9 mouse cellular contexts compared by ENCODE assay signal in the genomic region with DNA sequence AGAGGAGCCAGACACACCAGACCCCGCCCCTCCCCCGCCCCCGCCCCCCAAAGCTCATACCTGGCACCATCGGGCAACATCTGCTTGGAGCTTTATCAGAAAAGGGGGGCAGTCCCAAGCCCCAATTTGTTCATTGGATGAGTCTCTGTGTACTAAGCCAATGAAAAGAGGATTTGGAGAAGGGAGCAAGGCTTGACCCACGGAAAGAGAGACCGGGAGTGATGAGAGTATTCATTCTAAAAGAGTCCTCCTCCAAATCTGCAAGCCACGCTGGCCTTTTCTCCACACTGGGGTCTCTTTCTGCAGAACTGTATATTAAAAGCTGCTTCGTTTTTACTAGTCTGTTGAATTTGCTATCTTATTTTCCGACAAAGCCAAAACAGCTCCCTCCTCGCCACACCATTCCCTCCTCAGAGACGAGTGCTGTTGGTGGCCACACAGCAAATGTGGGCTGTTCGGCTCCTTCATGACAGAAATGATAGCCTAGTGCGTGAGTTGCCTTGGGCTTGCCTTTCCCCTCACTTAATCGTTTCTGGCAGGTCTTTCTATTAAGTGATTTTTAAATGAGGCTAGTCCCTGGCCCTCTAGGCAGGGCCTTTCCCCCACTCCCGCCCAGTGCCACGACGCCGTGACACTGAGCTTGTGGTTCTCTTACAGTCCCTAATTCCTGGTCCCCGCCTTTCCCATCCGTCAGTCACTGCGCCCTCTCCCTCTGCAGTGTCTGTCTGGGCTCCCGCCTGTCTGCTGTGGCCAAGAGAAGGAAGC. TPM values are rescaled to one million over a fixed set of nuclear protein-coding genes. Genes with fewer than 3 reads are reported as not detected.
DNase-seq lines count a peak whose midpoint lies in the region; ATAC-seq lines count a peak whose summit lies in the region.
"Had no signal": no experiment of that assay in that cellular context is flagged by ENCODE, and none has a peak within 500 bp of the region (broad histone marks: within the 10 kb centered on the region; RNA-seq: fewer than 3 reads in every experiment).

No protein-coding gene starts in this region.

- H3K9me3 ChIP-seq in heart, embryonic 11.5 days (replicated peaks; ENCODE audit: control insufficient read depth, low read length), result no peaks in the 10 kb centered on the region
- no peaks in the 10 kb centered on the region for H3K9me3 ChIP-seq in hindbrain, embryonic 14.5 days (ENCODE audit: control insufficient read depth, low read length)
- no peaks in the 10 kb centered on the region for H3K9me3 ChIP-seq in midbrain, embryonic 14.5 days (ENCODE audit: control insufficient read depth, low read length)

- peaks cover 10% of the 10 kb centered on the region for H3K4me1 ChIP-seq in heart, embryonic 11.5 days (ENCODE audit: control insufficient read depth, insufficient read depth, low read length)
- no peaks in the 10 kb centered on the region; the same call in 1 of the 2 replicates for H3K4me1 ChIP-seq in hindbrain, embryonic 14.5 days (replicated peaks; ENCODE audit: control insufficient read depth, insufficient read depth, low read length)
- H3K4me1 ChIP-seq in midbrain, embryonic 14.5 days (ENCODE audit: control insufficient read depth, insufficient read depth, low read length), result peaks cover 10% of the 10 kb centered on the region

- no peaks in the 10 kb centered on the region for H3K27me3 ChIP-seq in heart, embryonic 11.5 days (ENCODE audit: control insufficient read depth, insufficient read depth, low read length)
- no peaks in the 10 kb centered on the region for H3K27me3 ChIP-seq in hindbrain, embryonic 14.5 days (ENCODE audit: control insufficient read depth, insufficient read depth, low read length)
- no peaks in the 10 kb centered on the region for H3K27me3 ChIP-seq in midbrain, embryonic 14.5 days (ENCODE audit: control insufficient read depth, insufficient read depth, low read length)

- intact Hi-C loops in gastrocnemius, postnatal 14 days (cut with DNase I; ENCODE audit: low total_unique reads), result no loop called here

- peak overlapping the region; percentile 53 for H3K4me2 ChIP-seq in heart, embryonic 11.5 days
- peak overlapping the region; percentile 37 for H3K4me2 ChIP-seq in hindbrain, embryonic 14.5 days (replicated peaks)
- peak overlapping the region; percentile 39 for H3K4me2 ChIP-seq in midbrain, embryonic 14.5 days (ENCODE audit: low read length)

- 0 out of 2 replicates have a peak overlapping the region, but pooled peaks have one; percentile 8 for H3K4me3 ChIP-seq in heart, embryonic 11.5 days (ENCODE audit: low read depth, low read length)
- no peak overlapping the region for H3K4me3 ChIP-seq in hindbrain, embryonic 14.5 days (replicated peaks; ENCODE audit: low read length)
- 0 out of 2 replicates have a peak overlapping the region, but pooled peaks have one; percentile 4 for H3K4me3 ChIP-seq in midbrain, embryonic 14.5 days (replicated peaks; ENCODE audit: low read depth, low read length)

- peak overlapping the region; percentile 56; the same call in 1 of the 2 replicates for H3K9ac ChIP-seq in heart, embryonic 11.5 days (ENCODE audit: low read depth, low read length)
- no peak overlapping the region for H3K9ac ChIP-seq in hindbrain, embryonic 14.5 days
- 0 out of 2 replicates have a peak overlapping the region, but pooled peaks have one; percentile 0 for H3K9ac ChIP-seq in midbrain, embryonic 14.5 days (replicated peaks; ENCODE audit: low read length)

- no peak overlapping the region for H3K27ac ChIP-seq in heart, embryonic 11.5 days (ENCODE audit: low read depth, low read length)
- no peak overlapping the region for H3K27ac ChIP-seq in hindbrain, embryonic 14.5 days
- H3K27ac ChIP-seq in midbrain, embryonic 14.5 days (replicated peaks; ENCODE audit: low read depth, low read length), result 0 out of 2 replicates have a peak overlapping the region, but pooled peaks have one; percentile 37

- 16% methylated on average over 22 of the region's 22 CpGs for WGBS in heart, embryonic 11.5 days (ENCODE audit: insufficient replicate concordance)
- WGBS in hindbrain, embryonic 14.5 days, result 22% methylated on average over 22 of the region's 22 CpGs
- 16% methylated on average over 22 of the region's 22 CpGs for WGBS in midbrain, embryonic 14.5 days

- H3K36me3 ChIP-seq in heart, embryonic 11.5 days (ENCODE audit: control insufficient read depth, insufficient read depth, low read length), result no peaks in the 10 kb centered on the region
- no peaks in the 10 kb centered on the region for H3K36me3 ChIP-seq in hindbrain, embryonic 14.5 days (replicated peaks; ENCODE audit: control insufficient read depth, insufficient read depth)
- no peaks in the 10 kb centered on the region for H3K36me3 ChIP-seq in midbrain, embryonic 14.5 days (ENCODE audit: control insufficient read depth, insufficient read depth, low read length)

- DNase-seq in heart, adult 18-20 months, result no peak
- DNase-seq in embryo, embryonic 10.5 days (ENCODE audit: low spot score), result peak; percentile 52
- no peak for DNase-seq in hindbrain, embryonic 14.5 days (ENCODE audit: low spot score)
- DNase-seq in midbrain, embryonic 14.5 days, result peak; percentile 60
- no peak for DNase-seq in gastrocnemius, postnatal 4 days (ENCODE audit: low spot score in 2 of 2)
- DNase-seq in gastrocnemius, postnatal 14 days, result no peak
- DNase-seq in Muller cell, postnatal 12 days (ENCODE audit: inconsistent ontology term), result no peak
- DNase-seq: adrenal gland, postnatal 14 days had no signal

- ATAC-seq in heart, embryonic 11.5 days (replicated peaks; ENCODE audit: insufficient number of reproducible peaks, low FRiP score, low TSS enrichment), result no peak; the same call in 1 of the 2 replicates
- peak; percentile 51; the same call in 1 of the 2 replicates for ATAC-seq in hindbrain, embryonic 14.5 days (ENCODE audit: low FRiP score)
- peak; percentile 55; the same call in 1 of the 2 replicates for ATAC-seq in midbrain, embryonic 14.5 days (ENCODE audit: low FRiP score, low TSS enrichment)

RNA-seq across cellular contexts. Expression of a gene that starts 41.7 kb away (rescaled TPM):
- 18.7 and 23.6 TPM in 2 replicates for polyA plus RNA-seq in heart, embryonic 11.5 days (2014; fragmentation: Nextera tagmentation; extraction: Ambion mirVana)
- total RNA-seq in heart, adult 18-20 months (2021), result 10 to 100 TPM; 36.7 to 37.1 TPM
- 9.5 and 10.6 TPM in 2 replicates for polyA plus RNA-seq in hindbrain, embryonic 14.5 days (2014; fragmentation: Nextera tagmentation; extraction: Ambion mirVana)
- 5.9 and 11.0 TPM in 2 replicates for polyA plus RNA-seq in midbrain, embryonic 14.5 days (2014; fragmentation: Nextera tagmentation; extraction: Ambion mirVana)
- 10 to 100 TPM; 50.2 to 54.1 TPM for total RNA-seq in gastrocnemius, postnatal 4 days (2021)
- 10 to 100 TPM; 21.4 to 23.6 TPM for total RNA-seq in gastrocnemius, postnatal 14 days (2021)

Comparison
In these comparisons a context has a peak if more than half of its experiments do, and no peak if none do; other contexts are left out.
1. DNase-seq: peak in embryo, embryonic 10.5 days (single experiment) and midbrain, embryonic 14.5 days (single experiment); none in heart, adult 18-20 months (0 of 2), hindbrain, embryonic 14.5 days (single experiment), gastrocnemius, postnatal 4 days (0 of 2), gastrocnemius, postnatal 14 days (single experiment) and Muller cell, postnatal 12 days (single experiment).
2. Peak in every context shown above with its lines, with median percentiles within 50 percentile points of each other: H3K4me2 ChIP-seq.